Mouse (Mus musculus): ENCODE measurements around the gene Zfp661. TPM values are rescaled to one million over a fixed set of nuclear protein-coding genes. Genes with fewer than 3 reads are reported as not detected.

Gene Zfp661
- polyA plus RNA-seq, 1 experiment, result 3.2 TPM

DNA sequence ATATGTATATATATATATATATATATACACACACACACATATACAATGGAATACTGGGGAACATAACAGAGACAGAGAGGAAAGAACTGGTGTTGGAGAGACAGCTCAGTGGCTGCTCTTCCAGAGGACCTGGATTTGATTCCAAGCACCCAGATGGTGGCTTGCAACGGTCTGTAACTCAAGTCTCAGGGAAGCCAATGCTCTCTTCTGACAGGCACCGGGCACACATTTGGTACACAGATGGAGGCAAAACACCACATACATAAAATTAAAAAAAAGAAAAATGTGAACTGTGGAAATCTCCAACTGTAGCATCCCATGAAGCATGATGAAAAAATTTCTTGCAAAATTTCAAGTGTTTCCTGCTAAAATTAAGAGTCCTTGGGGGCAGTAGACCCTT, 37.9 kb upstream of the Zfp661 start:
- WGBS, result 93% methylated on average over 2 of the region's 2 CpGs

GRCm38 (mm10) chr2:127622065-127622464, 35.2 kb upstream of the Zfp661 start:
- WGBS, result 51% methylated on average over 3 of the region's 3 CpGs
- H3K36me3 ChIP-seq (ENCODE audit: control insufficient read depth, insufficient read depth, low read length), result no peaks in the 10 kb centered on the region
- H3K27me3 ChIP-seq (ENCODE audit: control insufficient read depth, insufficient read depth, low read length), result no peaks in the 10 kb centered on the region
- H3K4me1 ChIP-seq (replicated peaks; ENCODE audit: control insufficient read depth, insufficient read depth, low read length), result peaks cover 3% of the 10 kb centered on the region; the same call in 1 of the 2 replicates
- no peak for TF ChIP-seq POLR2A (IDR thresholded peaks at IDR 0.05; ENCODE audit: control insufficient read depth, extremely low read depth, insufficient read depth, low read length, poor library complexity)
- TF ChIP-seq CTCF (IDR thresholded peaks at IDR 0.05; ENCODE audit: borderline replicate concordance, control insufficient read depth, extremely low read depth, insufficient read depth, low read length, poor library complexity), result no peak
- no peak overlapping the region for H3K27ac ChIP-seq (ENCODE audit: control insufficient read depth, insufficient read depth, low read length)
- no peak overlapping the region for H3K4me3 ChIP-seq (ENCODE audit: control insufficient read depth, insufficient read depth, low read length)
- no peak for DNase-seq

More for the DNA sequence above, 37.9 kb upstream of the Zfp661 start:
- TF ChIP-seq CTCF (IDR thresholded peaks at IDR 0.05; ENCODE audit: borderline replicate concordance, control insufficient read depth, extremely low read depth, insufficient read depth, low read length, poor library complexity) (no peak), POLR2A (IDR thresholded peaks at IDR 0.05; ENCODE audit: control insufficient read depth, extremely low read depth, insufficient read depth, low read length, poor library complexity) (no peak)
- Histone ChIP-seq H3K36me3 (ENCODE audit: control insufficient read depth, insufficient read depth, low read length) (no peaks in the 10 kb centered on the region), H3K4me1 (replicated peaks; ENCODE audit: control insufficient read depth, insufficient read depth, low read length) (0 out of 2 replicates have a peak, but pooled peaks cover 3% of the 10 kb centered on the region), H3K27me3 (ENCODE audit: control insufficient read depth, insufficient read depth, low read length) (no peaks in the 10 kb centered on the region), H3K27ac (ENCODE audit: control insufficient read depth, insufficient read depth, low read length) (no peak overlapping the region), H3K4me3 (ENCODE audit: control insufficient read depth, insufficient read depth, low read length) (no peak overlapping the region)
- no peak for DNase-seq

GRCm38 (mm10) chr2:127619311-127619710, 32.4 kb upstream of the Zfp661 start:
- H3K4me1 ChIP-seq (replicated peaks; ENCODE audit: control insufficient read depth, insufficient read depth, low read length), result peaks cover 3% of the 10 kb centered on the region; the same call in 1 of the 2 replicates
- no peaks in the 10 kb centered on the region for H3K36me3 ChIP-seq (ENCODE audit: control insufficient read depth, insufficient read depth, low read length)
- 46% methylated on average over 3 of the region's 3 CpGs for WGBS
- H3K27me3 ChIP-seq (ENCODE audit: control insufficient read depth, insufficient read depth, low read length), result no peaks in the 10 kb centered on the region
- DNase-seq, result no peak
- no peak overlapping the region for H3K27ac ChIP-seq (ENCODE audit: control insufficient read depth, insufficient read depth, low read length)
- H3K4me3 ChIP-seq (ENCODE audit: control insufficient read depth, insufficient read depth, low read length), result no peak overlapping the region
- TF ChIP-seq CTCF (IDR thresholded peaks at IDR 0.05; ENCODE audit: borderline replicate concordance, control insufficient read depth, extremely low read depth, insufficient read depth, low read length, poor library complexity) (no peak), POLR2A (IDR thresholded peaks at IDR 0.05; ENCODE audit: control insufficient read depth, extremely low read depth, insufficient read depth, low read length, poor library complexity) (no peak)

- no peak for DNase-seq
- Histone ChIP-seq H3K36me3 (ENCODE audit: control insufficient read depth, insufficient read depth, low read length) (no peaks in the 10 kb centered on the region), H3K27me3 (ENCODE audit: control insufficient read depth, insufficient read depth, low read length) (no peaks in the 10 kb centered on the region), H3K27ac (ENCODE audit: control insufficient read depth, insufficient read depth, low read length) (no peak overlapping the region), H3K4me3 (ENCODE audit: control insufficient read depth, insufficient read depth, low read length) (no peak overlapping the region), H3K4me1 (replicated peaks; ENCODE audit: control insufficient read depth, insufficient read depth, low read length) (no peaks in the 10 kb centered on the region)
- WGBS, result 97% methylated on average over 4 of the region's 4 CpGs
- TF ChIP-seq CTCF (IDR thresholded peaks at IDR 0.05; ENCODE audit: borderline replicate concordance, control insufficient read depth, extremely low read depth, insufficient read depth, low read length, poor library complexity) (no peak), POLR2A (IDR thresholded peaks at IDR 0.05; ENCODE audit: control insufficient read depth, extremely low read depth, insufficient read depth, low read length, poor library complexity) (no peak)
These were observed 25.4 kb upstream of the Zfp661 start for GRCm38 (mm10) chr2:127612288-127612687.

- no peaks in the 10 kb centered on the region for H3K36me3 ChIP-seq (ENCODE audit: control insufficient read depth, insufficient read depth, low read length)
- no peaks in the 10 kb centered on the region for H3K4me1 ChIP-seq (replicated peaks; ENCODE audit: control insufficient read depth, insufficient read depth, low read length)
- 59% methylated on average over 4 of the region's 4 CpGs for WGBS
- TF ChIP-seq CTCF (IDR thresholded peaks at IDR 0.05; ENCODE audit: borderline replicate concordance, control insufficient read depth, extremely low read depth, insufficient read depth, low read length, poor library complexity) (no peak), POLR2A (IDR thresholded peaks at IDR 0.05; ENCODE audit: control insufficient read depth, extremely low read depth, insufficient read depth, low read length, poor library complexity) (no peak)
- no peak for DNase-seq
- H3K27ac ChIP-seq (ENCODE audit: control insufficient read depth, insufficient read depth, low read length), result no peak overlapping the region
- H3K4me3 ChIP-seq (ENCODE audit: control insufficient read depth, insufficient read depth, low read length), result no peak overlapping the region
- H3K27me3 ChIP-seq (ENCODE audit: control insufficient read depth, insufficient read depth, low read length), result no peaks in the 10 kb centered on the region
These were observed 24.5 kb upstream of the Zfp661 start for GRCm38 (mm10) chr2:127611386-127611785.

DNA sequence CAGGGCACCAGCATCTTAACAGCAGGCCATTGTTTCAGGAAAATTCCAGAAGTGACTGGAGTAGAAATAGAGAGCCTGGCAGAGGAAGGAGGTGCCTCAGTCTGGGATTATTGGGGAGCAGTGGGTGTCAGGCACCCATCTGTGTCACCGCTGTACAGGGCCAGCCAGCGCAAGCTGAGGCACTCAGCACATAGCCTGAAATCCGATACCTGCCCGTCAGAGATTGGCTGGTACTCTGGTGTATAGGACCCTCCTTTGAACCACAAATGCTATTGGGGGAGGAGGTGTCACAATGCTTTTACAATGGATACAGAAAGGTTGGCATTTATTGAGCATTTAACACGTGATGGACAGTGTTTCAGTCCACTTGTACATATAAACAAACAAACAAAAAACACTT, 22.1 kb upstream of the Zfp661 start:
- Histone ChIP-seq H3K27ac (ENCODE audit: control insufficient read depth, insufficient read depth, low read length) (no peak overlapping the region), H3K36me3 (ENCODE audit: control insufficient read depth, insufficient read depth, low read length) (peaks cover 9% of the 10 kb centered on the region), H3K4me3 (ENCODE audit: control insufficient read depth, insufficient read depth, low read length) (no peak overlapping the region), H3K27me3 (ENCODE audit: control insufficient read depth, insufficient read depth, low read length) (no peaks in the 10 kb centered on the region), H3K4me1 (replicated peaks; ENCODE audit: control insufficient read depth, insufficient read depth, low read length) (no peaks in the 10 kb centered on the region)
- 63% methylated on average over 5 of the region's 5 CpGs for WGBS
- DNase-seq, result no peak
- TF ChIP-seq POLR2A (IDR thresholded peaks at IDR 0.05; ENCODE audit: control insufficient read depth, extremely low read depth, insufficient read depth, low read length, poor library complexity) (no peak), CTCF (IDR thresholded peaks at IDR 0.05; ENCODE audit: borderline replicate concordance, control insufficient read depth, extremely low read depth, insufficient read depth, low read length, poor library complexity) (no peak)

DNA sequence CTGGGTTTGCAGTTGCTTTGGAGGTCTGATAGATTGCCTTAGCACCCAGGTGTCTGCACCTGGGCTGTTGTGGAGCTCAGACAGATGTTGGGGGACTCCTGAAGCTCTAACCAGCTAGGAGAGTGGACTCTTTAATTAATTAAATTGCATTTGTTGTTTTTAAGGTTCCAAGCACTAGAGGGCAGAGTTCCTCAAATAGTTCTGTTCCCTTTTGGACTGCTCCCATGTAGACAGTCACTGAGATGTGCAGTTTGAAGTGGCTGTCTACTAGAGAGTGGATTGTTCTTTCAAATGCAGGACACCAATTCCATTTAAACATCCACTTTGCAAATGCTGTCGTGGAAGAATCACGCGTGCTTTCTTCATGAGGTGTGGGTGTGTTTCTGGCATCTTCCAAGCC, 21.3 kb upstream of the Zfp661 start:
- H3K27me3 ChIP-seq (ENCODE audit: control insufficient read depth, insufficient read depth, low read length), result no peaks in the 10 kb centered on the region
- WGBS, result 48% methylated on average over 3 of the region's 3 CpGs
- H3K36me3 ChIP-seq (ENCODE audit: control insufficient read depth, insufficient read depth, low read length), result peaks cover 10% of the 10 kb centered on the region
- TF ChIP-seq POLR2A (IDR thresholded peaks at IDR 0.05; ENCODE audit: control insufficient read depth, extremely low read depth, insufficient read depth, low read length, poor library complexity), result no peak
- TF ChIP-seq CTCF (IDR thresholded peaks at IDR 0.05; ENCODE audit: borderline replicate concordance, control insufficient read depth, extremely low read depth, insufficient read depth, low read length, poor library complexity), result no peak
- no peak for DNase-seq
- H3K4me1 ChIP-seq (replicated peaks; ENCODE audit: control insufficient read depth, insufficient read depth, low read length), result no peaks in the 10 kb centered on the region
- no peak overlapping the region for H3K27ac ChIP-seq (ENCODE audit: control insufficient read depth, insufficient read depth, low read length)
- no peak overlapping the region for H3K4me3 ChIP-seq (ENCODE audit: control insufficient read depth, insufficient read depth, low read length)
